Mouse (Mus musculus): Measurements from ENCODE around the gene Sbf1. TPM values are rescaled to one million over a fixed set of nuclear protein-coding genes. Genes with fewer than 3 reads are reported as not detected.

Sbf1 gene
- total RNA-seq, 1 experiment from 2014 or later: 116 TPM

- no peak for ATAC-seq (ENCODE audit: extremely low read depth, insufficient number of reproducible peaks, low FRiP score, poor library complexity, severe bottlenecking)
Observed at GRCm38 (mm10) chr15:89323656-89324055, 8.5 kb upstream of the Sbf1 start.

GRCm38 (mm10) chr15:89322670-89323522 lies 7.8 kb upstream of the Sbf1 start, which contains the start of gene Adm2:
Gene Adm2, plus strand, starts transcription at chr15:89322720.
- ATAC-seq (ENCODE audit: extremely low read depth, insufficient number of reproducible peaks, low FRiP score, poor library complexity, severe bottlenecking): no peak

- no peak for ATAC-seq (ENCODE audit: extremely low read depth, insufficient number of reproducible peaks, low FRiP score, poor library complexity, severe bottlenecking)
Observed at GRCm38 (mm10) chr15:89321264-89321663, 6.2 kb upstream of the Sbf1 start.

- ATAC-seq (ENCODE audit: extremely low read depth, insufficient number of reproducible peaks, low FRiP score, poor library complexity, severe bottlenecking): no peak
Observed at GRCm38 (mm10) chr15:89316146-89316545, 1.0 kb upstream of the Sbf1 start.

- no peak for ATAC-seq (ENCODE audit: extremely low read depth, insufficient number of reproducible peaks, low FRiP score, poor library complexity, severe bottlenecking)
Observed at GRCm38 (mm10) chr15:89314511-89315189, 461 bp downstream of the Sbf1 start.

- ATAC-seq (ENCODE audit: extremely low read depth, insufficient number of reproducible peaks, low FRiP score, poor library complexity, severe bottlenecking): no peak
Observed at GRCm38 (mm10) chr15:89314107-89314506, 1.0 kb downstream of the Sbf1 start.

GRCm38 (mm10) chr15:89313359-89313758 lies 1.8 kb downstream of the Sbf1 start:
- ATAC-seq (ENCODE audit: extremely low read depth, insufficient number of reproducible peaks, low FRiP score, poor library complexity, severe bottlenecking): no peak

- peak; percentile 63 for ATAC-seq (ENCODE audit: extremely low read depth, insufficient number of reproducible peaks, low FRiP score, poor library complexity, severe bottlenecking)
Observed at GRCm38 (mm10) chr15:89309962-89310498, 5.1 kb downstream of the Sbf1 start.

- peak; percentile 21; the same call in 1 of the 2 replicates for ATAC-seq (ENCODE audit: extremely low read depth, insufficient number of reproducible peaks, low FRiP score, poor library complexity, severe bottlenecking)
Observed at GRCm38 (mm10) chr15:89308406-89309139, 6.5 kb downstream of the Sbf1 start.

GRCm38 (mm10) chr15:89307461-89307860 lies 7.7 kb downstream of the Sbf1 start:
- no peak for ATAC-seq (ENCODE audit: extremely low read depth, insufficient number of reproducible peaks, low FRiP score, poor library complexity, severe bottlenecking)

- no peak for ATAC-seq (ENCODE audit: extremely low read depth, insufficient number of reproducible peaks, low FRiP score, poor library complexity, severe bottlenecking)
Observed at GRCm38 (mm10) chr15:89305966-89306365, 9.1 kb downstream of the Sbf1 start.

- no peak for ATAC-seq (ENCODE audit: extremely low read depth, insufficient number of reproducible peaks, low FRiP score, poor library complexity, severe bottlenecking)
Observed at GRCm38 (mm10) chr15:89300600-89300999, 14.5 kb downstream of the Sbf1 start.

GRCm38 (mm10) chr15:89300180-89300579 lies 14.9 kb downstream of the Sbf1 start:
- ATAC-seq (ENCODE audit: extremely low read depth, insufficient number of reproducible peaks, low FRiP score, poor library complexity, severe bottlenecking): no peak

- ATAC-seq (ENCODE audit: extremely low read depth, insufficient number of reproducible peaks, low FRiP score, poor library complexity, severe bottlenecking): no peak
Observed at GRCm38 (mm10) chr15:89297695-89298094, 17.4 kb downstream of the Sbf1 start.

GRCm38 (mm10) chr15:89296465-89296864 lies 18.6 kb downstream of the Sbf1 start:
- no peak for ATAC-seq (ENCODE audit: extremely low read depth, insufficient number of reproducible peaks, low FRiP score, poor library complexity, severe bottlenecking)

GRCm38 (mm10) chr15:89295580-89296165 lies 19.4 kb downstream of the Sbf1 start:
- ATAC-seq (ENCODE audit: extremely low read depth, insufficient number of reproducible peaks, low FRiP score, poor library complexity, severe bottlenecking): no peak

GRCm38 (mm10) chr15:89293778-89294177 lies 21.3 kb downstream of the Sbf1 start:
- ATAC-seq (ENCODE audit: extremely low read depth, insufficient number of reproducible peaks, low FRiP score, poor library complexity, severe bottlenecking): no peak

- no peak for ATAC-seq (ENCODE audit: extremely low read depth, insufficient number of reproducible peaks, low FRiP score, poor library complexity, severe bottlenecking)
Observed at GRCm38 (mm10) chr15:89292795-89293194, 22.3 kb downstream of the Sbf1 start.

- ATAC-seq (ENCODE audit: extremely low read depth, insufficient number of reproducible peaks, low FRiP score, poor library complexity, severe bottlenecking): no peak
Observed at GRCm38 (mm10) chr15:89291521-89291920, 23.6 kb downstream of the Sbf1 start.

Data from neutrophil, adult 5-6 weeks (primary cell).